Mouse (Mus musculus): ENCODE data around the gene Gm45837. TPM values are rescaled to one million over a fixed set of nuclear protein-coding genes. Genes with fewer than 3 reads are reported as not detected.

Gene Gm45837
- total and polyA plus RNA-seq, 3 experiments = 1.2 TPM; not detected in 2

- TF ChIP-seq ELF1 (IDR thresholded peaks at IDR 0.05; ENCODE audit: low read depth, low read length) (no peak), ZC3H11A (IDR thresholded peaks at IDR 0.05; ENCODE audit: low read depth, low read length) (no peak), RCOR1 (IDR thresholded peaks at IDR 0.05; ENCODE audit: low read depth, low read length) (no peak), SIN3A (IDR thresholded peaks at IDR 0.05; ENCODE audit: low read length) (no peak), E2F4 (IDR thresholded peaks at IDR 0.05; ENCODE audit: borderline replicate concordance, low read depth, low read length) (no peak), TCF12 (IDR thresholded peaks at IDR 0.05; ENCODE audit: low read depth, low read length) (no peak), RAD21 (IDR thresholded peaks at IDR 0.05; ENCODE audit: low read depth, low read length) (no peak), MAZ (IDR thresholded peaks at IDR 0.05; ENCODE audit: low read depth, low read length) (no peak), ETS1 (IDR thresholded peaks at IDR 0.05; ENCODE audit: low read depth, low read length) (no peak), NRF1 (IDR thresholded peaks at IDR 0.05; ENCODE audit: insufficient read depth, low read depth, low read length, poor library complexity, severe bottlenecking) (no peak), GATA1 (IDR thresholded peaks at IDR 0.05; ENCODE audit: low read depth, low read length) (no peak), MYB (IDR thresholded peaks at IDR 0.05; ENCODE audit: low read depth, low read length) (no peak), USF2 (IDR thresholded peaks at IDR 0.05; ENCODE audit: borderline replicate concordance in 1 of 2, insufficient read depth in 1 of 2, low read depth in 1 of 2, low read length in 2 of 2) (no peak)
These were observed 24.4 kb downstream of the Gm45837 start for GRCm38 (mm10) chr7:101435038-101435437.

GRCm38 (mm10) chr7:101437876-101438275 is 27.2 kb downstream of the Gm45837 start:
- DNase-seq (ENCODE audit: low read depth, low spot score) = peak; percentile 55
- Histone ChIP-seq H3K79me2 (ENCODE audit: control insufficient read depth, insufficient read depth, low read length, poor library complexity) (no peaks in the 10 kb centered on the region), H3K27ac (ENCODE audit: control insufficient read depth, low read depth, low read length) (no peak overlapping the region), H3K36me3 (ENCODE audit: control insufficient read depth in 1 of 2, insufficient read depth in 2 of 2, low read length in 2 of 2) (no peaks in the 10 kb centered on the region), H3K27me3 (ENCODE audit: control insufficient read depth in 1 of 2, insufficient read depth in 2 of 2, low read length in 2 of 2) (peaks cover 4 to 8% of the 10 kb centered on the region in 2 experiments; a peak in 3 of 4 replicates), H3K4me3 (ENCODE audit: control insufficient read depth in 1 of 2, insufficient read depth in 1 of 2, low read depth in 2 of 2, low read length in 2 of 2) (no peak overlapping the region), H3K4me1 (ENCODE audit: control insufficient read depth in 1 of 2, insufficient read depth in 2 of 2, low read length in 2 of 2) (no peaks in the 10 kb centered on the region), H3K9ac (ENCODE audit: control insufficient read depth, low read depth, low read length, poor library complexity, severe bottlenecking) (no peak overlapping the region), H3K9me3 (replicated peaks; ENCODE audit: insufficient read depth, low read length) (no peaks in the 10 kb centered on the region)
- TF ChIP-seq SIN3A (IDR thresholded peaks at IDR 0.05; ENCODE audit: low read length) (peak; percentile 29; the same call in 1 of the 2 replicates), CHD2 (IDR thresholded peaks at IDR 0.05; ENCODE audit: low read length) (no peak), RCOR1 (IDR thresholded peaks at IDR 0.05; ENCODE audit: low read depth, low read length) (no peak), HCFC1 (IDR thresholded peaks at IDR 0.05; ENCODE audit: low read depth, low read length) (no peak)

More at GRCm38 (mm10) chr7:101435038-101435437, 24.4 kb downstream of the Gm45837 start:
- Histone ChIP-seq H3K27me3 (ENCODE audit: control insufficient read depth in 1 of 2, insufficient read depth in 2 of 2, low read length in 2 of 2) (peaks cover 2 to 6% of the 10 kb centered on the region in 2 experiments; a peak in 3 of 4 replicates), H3K79me2 (ENCODE audit: control insufficient read depth, insufficient read depth, low read length, poor library complexity) (no peaks in the 10 kb centered on the region), H3K9me3 (replicated peaks; ENCODE audit: insufficient read depth, low read length) (no peaks in the 10 kb centered on the region), H3K36me3 (ENCODE audit: control insufficient read depth in 1 of 2, insufficient read depth in 2 of 2, low read length in 2 of 2) (no peaks in the 10 kb centered on the region), H3K27ac (ENCODE audit: control insufficient read depth, low read depth, low read length) (no peak overlapping the region), H3K4me1 (ENCODE audit: control insufficient read depth in 1 of 2, insufficient read depth in 2 of 2, low read length in 2 of 2) (no peaks in the 10 kb centered on the region), H3K4me3 (ENCODE audit: control insufficient read depth in 1 of 2, insufficient read depth in 1 of 2, low read depth in 2 of 2, low read length in 2 of 2) (no peak overlapping the region), H3K9ac (ENCODE audit: control insufficient read depth, low read depth, low read length, poor library complexity, severe bottlenecking) (no peak overlapping the region)
- DNase-seq (ENCODE audit: low read depth, low spot score) = no peak

Data from MEL (cell line).